Mouse (Mus musculus): ENCODE data around the gene Lmo1. TPM values are rescaled to one million over a fixed set of nuclear protein-coding genes. Genes with fewer than 3 reads are reported as not detected.

Lmo1 gene
- polyA plus RNA-seq, 1 experiment from 2014 or later: 2.9 TPM

DNA sequence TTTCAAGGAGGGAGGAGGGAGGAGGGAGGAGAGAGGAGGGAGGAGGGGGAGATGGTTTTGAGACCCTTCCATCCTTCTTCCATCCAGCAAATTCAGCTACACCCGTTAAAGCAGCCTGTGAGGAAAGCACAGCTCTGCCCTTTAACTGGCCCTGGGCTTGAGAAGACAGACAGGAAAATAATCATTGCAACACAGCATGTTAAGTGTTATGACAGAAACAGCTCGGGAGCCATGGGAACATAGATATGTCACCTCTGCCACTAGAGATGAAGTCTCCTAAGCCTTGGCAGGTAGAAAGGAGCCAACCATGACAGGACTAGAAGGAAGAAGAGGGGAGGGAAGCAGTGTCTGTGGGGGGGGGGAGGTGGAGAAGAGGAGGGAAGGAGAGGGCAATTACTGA is 31.4 kb upstream of the Lmo1 start:
- Histone ChIP-seq H3K36me3 (ENCODE audit: control insufficient read depth, insufficient read depth, low read length) (no peaks in the 10 kb centered on the region), H3K27ac (ENCODE audit: low read depth) (no peak overlapping the region), H3K4me1 (replicated peaks; ENCODE audit: control insufficient read depth, insufficient read depth, low read length) (no peaks in the 10 kb centered on the region), H3K4me2 (ENCODE audit: low read length) (no peak overlapping the region), H3K4me3 (ENCODE audit: low read depth, low read length) (no peak overlapping the region), H3K9me3 (ENCODE audit: control insufficient read depth, low read length) (no peaks in the 10 kb centered on the region), H3K27me3 (replicated peaks; ENCODE audit: control insufficient read depth, insufficient read depth, low read length) (no peaks in the 10 kb centered on the region), H3K9ac (ENCODE audit: low read length) (no peak overlapping the region)
- 60% methylated on average over 2 of the region's 2 CpGs for WGBS
- no peak for DNase-seq (ENCODE audit: low spot score)
- ATAC-seq (replicated peaks; ENCODE audit: low FRiP score, low TSS enrichment, low read depth): no peak

DNA sequence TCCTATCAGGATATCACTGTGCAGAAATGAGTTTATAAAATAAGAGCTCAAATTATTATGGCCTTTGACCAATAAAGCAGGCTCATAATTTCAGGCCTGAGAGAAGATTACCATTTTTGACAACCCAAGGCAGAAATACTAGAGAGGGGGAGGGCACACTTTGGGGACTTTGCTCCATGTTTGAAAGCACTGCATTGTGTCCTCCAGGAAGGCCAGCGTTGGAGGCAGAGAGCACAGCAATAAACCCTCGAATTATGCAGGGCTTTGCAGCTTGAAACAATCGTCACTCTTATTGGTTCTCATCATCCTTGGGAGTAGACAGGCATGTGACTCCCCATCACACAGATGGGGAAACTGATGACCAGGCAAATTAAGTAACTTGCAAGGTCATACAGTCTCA is 28.1 kb upstream of the Lmo1 start:
- DNase-seq (ENCODE audit: low spot score): no peak
- no peak overlapping the region for H3K27ac ChIP-seq (ENCODE audit: low read depth)
- no peak overlapping the region for H3K9ac ChIP-seq (ENCODE audit: low read length)
- H3K4me2 ChIP-seq (ENCODE audit: low read length): no peak overlapping the region
- 47% methylated on average over 3 of the region's 3 CpGs for WGBS
- H3K4me1 ChIP-seq (replicated peaks; ENCODE audit: control insufficient read depth, insufficient read depth, low read length): no peaks in the 10 kb centered on the region
- H3K9me3 ChIP-seq (ENCODE audit: control insufficient read depth, low read length): no peaks in the 10 kb centered on the region
- no peak overlapping the region for H3K4me3 ChIP-seq (ENCODE audit: low read depth, low read length)
- H3K27me3 ChIP-seq (replicated peaks; ENCODE audit: control insufficient read depth, insufficient read depth, low read length): no peaks in the 10 kb centered on the region
- ATAC-seq (replicated peaks; ENCODE audit: low FRiP score, low TSS enrichment, low read depth): no peak
- H3K36me3 ChIP-seq (ENCODE audit: control insufficient read depth, insufficient read depth, low read length): no peaks in the 10 kb centered on the region

DNA sequence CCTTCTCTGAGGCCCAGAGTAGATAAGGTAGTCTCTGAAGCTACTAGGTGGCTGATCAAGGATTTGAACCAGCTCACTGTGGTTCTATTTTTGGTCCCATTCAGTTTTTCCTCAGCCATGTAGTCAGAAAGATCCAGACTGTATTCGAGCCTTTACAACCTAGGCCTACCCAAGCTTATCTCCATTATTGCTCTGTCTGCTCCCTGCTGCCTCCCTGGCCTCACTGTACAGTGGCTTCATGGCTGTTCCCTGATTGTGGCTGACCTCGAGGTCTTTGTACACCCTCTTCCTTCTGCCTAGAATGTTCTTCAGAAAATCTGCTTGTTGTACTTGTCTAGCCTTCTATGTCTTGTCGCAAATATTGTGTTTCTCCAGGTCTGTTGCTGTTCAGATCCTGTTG is 25.6 kb upstream of the Lmo1 start:
- ATAC-seq (replicated peaks; ENCODE audit: low FRiP score, low TSS enrichment, low read depth) (no peak), DNase-seq (ENCODE audit: low spot score) (no peak)
- no peaks in the 10 kb centered on the region for H3K9me3 ChIP-seq (ENCODE audit: control insufficient read depth, low read length)
- no peak overlapping the region for H3K4me3 ChIP-seq (ENCODE audit: low read depth, low read length)
- H3K9ac ChIP-seq (ENCODE audit: low read length): no peak overlapping the region
- WGBS: 76% methylated on average over 3 of the region's 3 CpGs
- H3K27me3 ChIP-seq (replicated peaks; ENCODE audit: control insufficient read depth, insufficient read depth, low read length): no peaks in the 10 kb centered on the region
- no peak overlapping the region for H3K27ac ChIP-seq (ENCODE audit: low read depth)
- no peaks in the 10 kb centered on the region for H3K36me3 ChIP-seq (ENCODE audit: control insufficient read depth, insufficient read depth, low read length)
- H3K4me2 ChIP-seq (ENCODE audit: low read length): no peak overlapping the region
- peaks cover 7% of the 10 kb centered on the region; the same call in 1 of the 2 replicates for H3K4me1 ChIP-seq (replicated peaks; ENCODE audit: control insufficient read depth, insufficient read depth, low read length)

DNA sequence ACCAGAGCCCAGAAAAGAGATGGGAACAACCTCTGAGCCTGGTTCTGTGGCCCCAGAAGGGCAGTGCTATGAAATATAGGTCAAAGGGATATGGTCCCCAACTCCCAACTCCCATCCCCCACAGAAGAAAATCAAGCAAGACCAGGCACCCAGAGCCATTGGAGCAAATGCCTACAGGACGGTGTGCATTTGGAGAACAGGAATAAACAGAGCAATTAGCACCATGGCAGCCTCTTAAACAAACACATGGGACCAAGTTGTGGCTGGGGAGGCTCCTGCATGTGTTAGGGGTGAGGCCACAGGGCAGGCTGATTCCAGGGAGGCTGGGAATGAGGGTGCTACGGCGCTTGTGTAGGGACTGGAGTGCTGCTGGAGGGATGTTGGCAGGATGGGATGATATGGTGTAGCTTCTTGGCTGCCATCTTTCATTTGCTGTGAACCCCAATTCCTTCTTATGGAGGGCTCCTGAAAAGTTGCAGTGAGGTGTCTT is 22.2 kb upstream of the Lmo1 start:
- 40% methylated on average over 3 of the region's 3 CpGs for WGBS
- no peaks in the 10 kb centered on the region for H3K27me3 ChIP-seq (replicated peaks; ENCODE audit: control insufficient read depth, insufficient read depth, low read length)
- no peaks in the 10 kb centered on the region for H3K36me3 ChIP-seq (ENCODE audit: control insufficient read depth, insufficient read depth, low read length)
- H3K27ac ChIP-seq (ENCODE audit: low read depth): no peak overlapping the region
- H3K4me3 ChIP-seq (ENCODE audit: low read depth, low read length): no peak overlapping the region
- H3K9me3 ChIP-seq (ENCODE audit: control insufficient read depth, low read length): no peaks in the 10 kb centered on the region
- ATAC-seq (replicated peaks; ENCODE audit: low FRiP score, low TSS enrichment, low read depth) (no peak), DNase-seq (ENCODE audit: low spot score) (no peak)
- peaks cover 7% of the 10 kb centered on the region; the same call in 1 of the 2 replicates for H3K4me1 ChIP-seq (replicated peaks; ENCODE audit: control insufficient read depth, insufficient read depth, low read length)
- H3K9ac ChIP-seq (ENCODE audit: low read length): no peak overlapping the region
- H3K4me2 ChIP-seq (ENCODE audit: low read length): no peak overlapping the region

DNA sequence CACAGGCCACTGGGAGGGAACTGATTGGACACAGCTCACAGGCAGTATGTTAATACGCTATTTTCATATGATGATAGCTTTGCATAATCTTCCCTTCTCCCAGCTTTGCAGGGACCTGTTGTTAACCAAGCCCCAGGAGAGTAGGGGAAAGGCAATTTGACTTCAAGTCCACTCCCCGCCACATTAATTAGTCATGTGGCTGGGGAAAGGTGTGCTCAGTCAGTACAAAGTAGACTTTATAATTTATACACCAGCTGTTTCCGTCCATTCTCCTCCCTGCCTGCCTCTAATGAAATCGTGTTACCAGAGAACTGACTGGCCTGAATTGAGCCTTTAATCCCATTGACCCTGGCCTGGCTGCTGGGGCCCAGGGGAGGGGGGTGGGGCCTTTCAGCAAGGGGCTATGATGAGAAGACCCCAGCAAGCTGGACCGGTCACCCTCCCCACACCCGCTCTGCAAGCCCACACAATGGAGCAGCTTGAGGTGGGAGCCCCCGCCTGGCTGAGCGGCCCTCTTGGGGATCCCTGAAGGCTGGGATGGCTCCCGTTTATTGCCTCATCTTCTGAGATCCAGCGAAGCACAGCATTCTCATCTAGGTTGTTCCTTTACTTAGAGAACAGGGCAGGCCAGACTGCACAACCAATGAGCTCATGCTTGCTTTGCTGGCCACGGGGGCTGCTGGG is 21.5 kb upstream of the Lmo1 start:
- Histone ChIP-seq H3K4me1 (replicated peaks; ENCODE audit: control insufficient read depth, insufficient read depth, low read length) (peaks cover 7% of the 10 kb centered on the region), H3K4me2 (ENCODE audit: low read length) (no peak overlapping the region), H3K36me3 (ENCODE audit: control insufficient read depth, insufficient read depth, low read length) (no peaks in the 10 kb centered on the region), H3K27ac (ENCODE audit: low read depth) (no peak overlapping the region), H3K9ac (ENCODE audit: low read length) (no peak overlapping the region), H3K27me3 (replicated peaks; ENCODE audit: control insufficient read depth, insufficient read depth, low read length) (no peaks in the 10 kb centered on the region), H3K9me3 (ENCODE audit: control insufficient read depth, low read length) (no peaks in the 10 kb centered on the region), H3K4me3 (ENCODE audit: low read depth, low read length) (no peak overlapping the region)
- DNase-seq (ENCODE audit: low spot score): no peak
- 0 out of 2 replicates have a peak, but pooled peaks have one; percentile 21 for ATAC-seq (replicated peaks; ENCODE audit: low FRiP score, low TSS enrichment, low read depth)
- 33% methylated on average over 11 of the region's 11 CpGs for WGBS

DNA sequence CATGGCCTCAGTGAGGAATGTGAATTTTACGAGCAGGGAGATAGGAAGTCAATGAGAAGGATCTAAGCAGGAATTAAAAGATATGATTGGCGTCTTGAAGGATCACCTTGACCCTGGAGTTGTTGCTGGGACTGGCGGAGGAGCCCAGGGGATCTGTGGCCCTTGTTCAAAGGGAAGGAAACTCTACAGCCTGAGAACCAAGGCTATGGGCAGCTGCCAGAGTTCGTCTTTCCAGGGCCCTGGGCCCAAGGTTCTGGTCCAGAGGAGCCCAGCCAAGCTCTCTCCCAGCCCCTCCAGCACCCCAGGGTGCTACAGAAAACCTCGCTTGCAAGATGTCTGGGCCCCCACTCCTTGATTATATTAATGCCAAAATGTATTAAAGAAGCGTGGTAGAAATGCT is 21.0 kb upstream of the Lmo1 start:
- no peak overlapping the region for H3K27ac ChIP-seq (ENCODE audit: low read depth)
- no peak overlapping the region for H3K4me3 ChIP-seq (ENCODE audit: low read depth, low read length)
- WGBS: 66% methylated on average over 6 of the region's 6 CpGs
- no peak overlapping the region for H3K9ac ChIP-seq (ENCODE audit: low read length)
- no peaks in the 10 kb centered on the region for H3K9me3 ChIP-seq (ENCODE audit: control insufficient read depth, low read length)
- DNase-seq (ENCODE audit: low spot score) (no peak), ATAC-seq (replicated peaks; ENCODE audit: low FRiP score, low TSS enrichment, low read depth) (no peak)
- H3K4me2 ChIP-seq (ENCODE audit: low read length): no peak overlapping the region
- H3K27me3 ChIP-seq (replicated peaks; ENCODE audit: control insufficient read depth, insufficient read depth, low read length): no peaks in the 10 kb centered on the region
- no peaks in the 10 kb centered on the region for H3K36me3 ChIP-seq (ENCODE audit: control insufficient read depth, insufficient read depth, low read length)
- H3K4me1 ChIP-seq (replicated peaks; ENCODE audit: control insufficient read depth, insufficient read depth, low read length): peaks cover 13% of the 10 kb centered on the region

DNA sequence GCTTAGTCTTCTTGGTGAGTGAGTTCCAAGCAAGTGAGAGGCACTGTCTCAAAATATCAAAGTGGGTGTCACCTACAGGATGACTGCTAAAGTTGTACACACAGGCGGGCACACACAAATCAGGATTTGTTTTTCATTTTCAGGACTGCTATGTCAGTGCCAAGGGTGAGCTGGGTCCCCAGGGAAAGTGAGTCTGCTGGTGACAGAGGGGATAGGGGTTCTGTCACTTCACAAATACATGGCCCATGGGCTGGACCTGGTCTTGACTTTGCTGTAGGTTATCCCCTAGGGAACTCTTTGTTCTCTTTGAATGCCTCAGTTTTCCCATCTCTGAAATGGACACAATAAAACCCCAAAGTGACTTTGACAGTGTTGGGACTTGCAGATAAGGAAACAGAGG is 19.8 kb upstream of the Lmo1 start:
- no peaks in the 10 kb centered on the region for H3K9me3 ChIP-seq (ENCODE audit: control insufficient read depth, low read length)
- no peak overlapping the region for H3K9ac ChIP-seq (ENCODE audit: low read length)
- no peaks in the 10 kb centered on the region for H3K27me3 ChIP-seq (replicated peaks; ENCODE audit: control insufficient read depth, insufficient read depth, low read length)
- no peak overlapping the region for H3K27ac ChIP-seq (ENCODE audit: low read depth)
- H3K4me3 ChIP-seq (ENCODE audit: low read depth, low read length): no peak overlapping the region
- peaks cover 14% of the 10 kb centered on the region for H3K4me1 ChIP-seq (replicated peaks; ENCODE audit: control insufficient read depth, insufficient read depth, low read length)
- DNase-seq (ENCODE audit: low spot score): no peak
- no peak overlapping the region for H3K4me2 ChIP-seq (ENCODE audit: low read length)
- ATAC-seq (replicated peaks; ENCODE audit: low FRiP score, low TSS enrichment, low read depth): no peak
- 71% methylated on average over 1 of the region's 1 CpGs for WGBS
- no peaks in the 10 kb centered on the region for H3K36me3 ChIP-seq (ENCODE audit: control insufficient read depth, insufficient read depth, low read length)

DNA sequence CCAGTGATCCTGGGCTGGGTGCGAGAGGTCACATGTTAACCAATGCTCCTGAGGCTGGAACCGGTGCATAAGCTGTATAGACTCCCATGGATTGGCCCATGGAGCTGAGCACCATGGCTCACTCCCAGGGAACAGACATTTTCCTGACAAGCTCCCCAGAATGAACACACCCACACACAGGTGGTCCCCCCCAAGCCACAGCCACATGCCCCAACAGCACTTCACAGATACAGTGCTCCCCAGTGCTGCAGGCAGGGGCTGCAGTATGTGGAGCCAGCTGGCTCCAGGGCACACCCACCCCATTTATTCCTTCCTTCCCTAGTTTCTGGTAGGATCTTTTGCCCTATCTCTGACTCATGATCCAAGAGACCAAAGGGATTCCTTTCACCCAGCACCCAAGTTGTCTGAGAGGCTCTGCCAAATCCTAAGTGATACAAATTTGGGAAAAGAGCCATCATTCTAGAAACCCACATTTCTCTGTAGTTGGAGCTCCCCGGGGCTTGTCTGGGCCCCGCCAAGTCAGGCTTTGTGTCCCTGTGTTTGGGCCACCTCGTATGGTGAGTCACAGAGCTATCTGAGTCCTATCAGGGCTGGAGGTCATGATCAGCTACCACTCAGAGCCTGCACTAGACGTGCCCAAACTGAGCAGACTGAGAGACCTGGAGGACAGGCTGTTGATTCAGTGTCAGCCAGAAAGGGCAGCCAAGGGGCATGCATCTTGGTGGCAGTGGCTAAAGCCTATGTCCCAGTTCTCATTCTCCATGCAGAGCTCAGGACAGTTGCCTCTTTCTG is 12.4 kb upstream of the Lmo1 start:
- H3K27ac ChIP-seq (ENCODE audit: low read depth): no peak overlapping the region
- DNase-seq (ENCODE audit: low spot score) (no peak), ATAC-seq (replicated peaks; ENCODE audit: low FRiP score, low TSS enrichment, low read depth) (no peak)
- 78% methylated on average over 6 of the region's 6 CpGs for WGBS
- no peaks in the 10 kb centered on the region for H3K9me3 ChIP-seq (ENCODE audit: control insufficient read depth, low read length)
- peaks cover 7% of the 10 kb centered on the region for H3K4me1 ChIP-seq (replicated peaks; ENCODE audit: control insufficient read depth, insufficient read depth, low read length)
- H3K4me3 ChIP-seq (ENCODE audit: low read depth, low read length): no peak overlapping the region
- no peak overlapping the region for H3K9ac ChIP-seq (ENCODE audit: low read length)
- H3K4me2 ChIP-seq (ENCODE audit: low read length): no peak overlapping the region
- no peaks in the 10 kb centered on the region for H3K36me3 ChIP-seq (ENCODE audit: control insufficient read depth, insufficient read depth, low read length)
- H3K27me3 ChIP-seq (replicated peaks; ENCODE audit: control insufficient read depth, insufficient read depth, low read length): no peaks in the 10 kb centered on the region
